9 mouse cellular contexts compared by ENCODE assay signal in the genomic region with DNA sequence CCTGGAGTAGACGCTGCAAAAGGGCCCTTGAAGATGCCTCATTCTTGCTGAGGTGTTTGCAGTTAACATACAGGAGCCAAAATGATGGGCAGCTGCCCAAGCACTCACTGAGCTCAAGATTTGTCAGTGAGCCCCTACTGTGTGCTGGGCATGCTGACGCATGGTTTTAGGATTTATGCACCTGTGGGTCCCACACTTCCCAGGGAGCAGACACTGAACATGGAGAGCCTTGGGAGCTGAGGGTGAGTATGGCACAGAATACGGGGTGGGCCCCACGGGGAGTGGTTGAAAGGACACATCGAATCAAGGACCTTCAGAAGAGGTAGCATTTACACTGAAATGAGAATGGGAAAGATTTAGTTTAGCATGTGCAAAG. TPM values are rescaled to one million over a fixed set of nuclear protein-coding genes. Genes with fewer than 3 reads are reported as not detected.
DNase-seq lines count a peak whose midpoint lies in the region; ATAC-seq and TF ChIP-seq lines count a peak whose summit lies in the region.
"Had no signal": no experiment of that assay in that cellular context is flagged by ENCODE, and none has a peak within 500 bp of the region (broad histone marks: within the 10 kb centered on the region; RNA-seq: fewer than 3 reads in every experiment).

No protein-coding gene starts in this region.

- no peaks in the 10 kb centered on the region for H3K27me3 ChIP-seq in forebrain, embryonic 12.5 days
- H3K27me3 ChIP-seq in forebrain, embryonic 11.5 days (ENCODE audit: control insufficient read depth, insufficient read depth, low read length): no peaks in the 10 kb centered on the region
- no peaks in the 10 kb centered on the region for H3K27me3 ChIP-seq in intestine, embryonic 15.5 days (replicated peaks)
- H3K27me3 ChIP-seq in intestine, postnatal 0 days (replicated peaks; ENCODE audit: control insufficient read depth, insufficient read depth, low read length): no peaks in the 10 kb centered on the region
- H3K27me3 ChIP-seq in embryonic facial prominence, embryonic 15.5 days: no peaks in the 10 kb centered on the region
- no peaks in the 10 kb centered on the region for H3K27me3 ChIP-seq in myocyte (ENCODE audit: control insufficient read depth, insufficient read depth, insufficient read length)
- H3K27me3 ChIP-seq: limb, embryonic 12.5 days had no signal

- TF ChIP-seq POLR2A in myocyte (IDR thresholded peaks at IDR 0.05; ENCODE audit: insufficient read length, low read depth): no peak

- H3K9ac ChIP-seq in forebrain, embryonic 12.5 days: no peak overlapping the region
- no peak overlapping the region for H3K9ac ChIP-seq in forebrain, embryonic 11.5 days (ENCODE audit: low read length)
- no peak overlapping the region for H3K9ac ChIP-seq in intestine, embryonic 15.5 days
- no peak overlapping the region for H3K9ac ChIP-seq in intestine, postnatal 0 days (ENCODE audit: low read depth, low read length)
- no peak overlapping the region for H3K9ac ChIP-seq in embryonic facial prominence, embryonic 15.5 days
- H3K9ac ChIP-seq: limb, embryonic 12.5 days had no signal

- no peaks in the 10 kb centered on the region for H3K79me2 ChIP-seq in myocyte (ENCODE audit: control insufficient read depth, insufficient read depth)

- no peak overlapping the region for H3K4me3 ChIP-seq in forebrain, embryonic 12.5 days (replicated peaks)
- H3K4me3 ChIP-seq in forebrain, embryonic 11.5 days (ENCODE audit: low read depth, low read length): no peak overlapping the region
- H3K4me3 ChIP-seq in intestine, embryonic 15.5 days (replicated peaks): no peak overlapping the region
- no peak overlapping the region for H3K4me3 ChIP-seq in intestine, postnatal 0 days (ENCODE audit: low read depth, low read length)
- H3K4me3 ChIP-seq in embryonic facial prominence, embryonic 15.5 days (replicated peaks): no peak overlapping the region
- no peak overlapping the region for H3K4me3 ChIP-seq in myocyte
- H3K4me3 ChIP-seq: limb, embryonic 12.5 days had no signal

- no peak for DNase-seq in forebrain, embryonic 11.5 days (ENCODE audit: low spot score)
- no peak for DNase-seq in right cerebral cortex, postnatal 36 days (ENCODE audit: low spot score in 2 of 2)

- peak; percentile 25; the same call in 1 of the 2 replicates for ATAC-seq in forebrain, embryonic 12.5 days (ENCODE audit: low FRiP score)
- no peak for ATAC-seq in forebrain, embryonic 11.5 days (replicated peaks; ENCODE audit: low FRiP score)
- ATAC-seq in intestine, embryonic 15.5 days: no peak
- ATAC-seq in intestine, postnatal 0 days: no peak
- 0 out of 2 replicates have a peak, but pooled peaks have one; percentile 1 for ATAC-seq in embryonic facial prominence, embryonic 15.5 days (ENCODE audit: insufficient number of reproducible peaks, low FRiP score, low TSS enrichment, low read depth)
- no peak for ATAC-seq in CD4-positive, CD25-positive, alpha-beta regulatory T cell, adult 4 months

- no peak for TF ChIP-seq CTCF in intestine, postnatal 0 days (IDR thresholded peaks at IDR 0.05; ENCODE audit: low read depth)

- H3K27ac ChIP-seq in forebrain, embryonic 12.5 days: peak overlapping the region; percentile 84
- H3K27ac ChIP-seq in forebrain, embryonic 11.5 days (ENCODE audit: low read depth, low read length): no peak overlapping the region
- peak overlapping the region; percentile 37 for H3K27ac ChIP-seq in intestine, embryonic 15.5 days
- H3K27ac ChIP-seq in intestine, postnatal 0 days (ENCODE audit: low read depth, low read length): no peak overlapping the region
- H3K27ac ChIP-seq in embryonic facial prominence, embryonic 15.5 days (replicated peaks): 0 out of 2 replicates have a peak overlapping the region, but pooled peaks have one; percentile 44
- H3K27ac ChIP-seq: limb, embryonic 12.5 days had no signal

- no peaks in the 10 kb centered on the region for H3K36me3 ChIP-seq in forebrain, embryonic 12.5 days (replicated peaks)
- no peaks in the 10 kb centered on the region for H3K36me3 ChIP-seq in forebrain, embryonic 11.5 days (ENCODE audit: control insufficient read depth, insufficient read depth, low read length)
- H3K36me3 ChIP-seq in intestine, embryonic 15.5 days: no peaks in the 10 kb centered on the region
- H3K36me3 ChIP-seq in intestine, postnatal 0 days (ENCODE audit: control insufficient read depth, insufficient read depth): no peaks in the 10 kb centered on the region
- no peaks in the 10 kb centered on the region for H3K36me3 ChIP-seq in embryonic facial prominence, embryonic 15.5 days
- no peaks in the 10 kb centered on the region for H3K36me3 ChIP-seq in myocyte (ENCODE audit: control insufficient read depth, insufficient read depth)
- H3K36me3 ChIP-seq: limb, embryonic 12.5 days had no signal

- no peak overlapping the region for H3ac ChIP-seq in myocyte (ENCODE audit: control insufficient read depth, insufficient read length)

- H3K9me3 ChIP-seq in forebrain, embryonic 12.5 days: no peaks in the 10 kb centered on the region
- no peaks in the 10 kb centered on the region; the same call in 1 of the 2 replicates for H3K9me3 ChIP-seq in forebrain, embryonic 11.5 days (ENCODE audit: control insufficient read depth, low read length)
- H3K9me3 ChIP-seq in intestine, embryonic 15.5 days: no peaks in the 10 kb centered on the region
- no peaks in the 10 kb centered on the region for H3K9me3 ChIP-seq in intestine, postnatal 0 days (ENCODE audit: control insufficient read depth)
- no peaks in the 10 kb centered on the region for H3K9me3 ChIP-seq in embryonic facial prominence, embryonic 15.5 days (replicated peaks)

- WGBS in forebrain, embryonic 12.5 days: 71% methylated on average over 5 of the region's 5 CpGs
- 85% methylated on average over 5 of the region's 5 CpGs for WGBS in forebrain, embryonic 11.5 days
- 75% methylated on average over 5 of the region's 5 CpGs for WGBS in intestine, embryonic 15.5 days
- WGBS in intestine, postnatal 0 days: 75% methylated on average over 5 of the region's 5 CpGs
- WGBS in embryonic facial prominence, embryonic 15.5 days: 73% methylated on average over 5 of the region's 5 CpGs

- H3K4me2 ChIP-seq in forebrain, embryonic 12.5 days: peak overlapping the region; percentile 15; the same call in 1 of the 2 replicates
- H3K4me2 ChIP-seq in forebrain, embryonic 11.5 days (ENCODE audit: low read depth, low read length, severe bottlenecking): no peak overlapping the region
- H3K4me2 ChIP-seq in intestine, embryonic 15.5 days (replicated peaks): 0 out of 2 replicates have a peak overlapping the region, but pooled peaks have one; percentile 9
- H3K4me2 ChIP-seq in intestine, postnatal 0 days (replicated peaks; ENCODE audit: low read depth): no peak overlapping the region
- no peak overlapping the region; the same call in 1 of the 2 replicates for H3K4me2 ChIP-seq in embryonic facial prominence, embryonic 15.5 days (replicated peaks)
- H3K4me2 ChIP-seq in myocyte (ENCODE audit: low read depth): peak overlapping the region; percentile 60
- H3K4me2 ChIP-seq: limb, embryonic 12.5 days had no signal

- H3K4me1 ChIP-seq in forebrain, embryonic 12.5 days: peaks cover 11% of the 10 kb centered on the region; the same call in 1 of the 2 replicates
- no peaks in the 10 kb centered on the region for H3K4me1 ChIP-seq in forebrain, embryonic 11.5 days (replicated peaks; ENCODE audit: control insufficient read depth, insufficient read depth, low read length)
- H3K4me1 ChIP-seq in intestine, embryonic 15.5 days (replicated peaks): peaks cover 8% of the 10 kb centered on the region; the same call in 1 of the 2 replicates
- no peaks in the 10 kb centered on the region for H3K4me1 ChIP-seq in intestine, postnatal 0 days (replicated peaks; ENCODE audit: control insufficient read depth, insufficient read depth, low read length)
- peaks cover 10% of the 10 kb centered on the region for H3K4me1 ChIP-seq in embryonic facial prominence, embryonic 15.5 days
- H3K4me1 ChIP-seq: limb, embryonic 12.5 days had no signal

TF ChIP-seq in myocyte, 11 proteins besides CTCF, POLR2A, EP300 and RAD21:
- no peak for TF ChIP-seq POLR2AphosphoS2 (IDR thresholded peaks at IDR 0.05; ENCODE audit: insufficient read length, low read depth)
- TF ChIP-seq TCF12 (IDR thresholded peaks at IDR 0.05; ENCODE audit: insufficient read depth, poor library complexity, severe bottlenecking): no peak
- no peak for TF ChIP-seq MYOG (IDR thresholded peaks at IDR 0.05; ENCODE audit: control insufficient read depth in 1 of 3, insufficient read depth in 1 of 3, insufficient read length in 2 of 3, low read depth in 2 of 3)
- TF ChIP-seq CEBPB (IDR thresholded peaks at IDR 0.05; ENCODE audit: insufficient read depth, poor library complexity, severe bottlenecking): no peak
- TF ChIP-seq REST (IDR thresholded peaks at IDR 0.05; ENCODE audit: insufficient read depth, insufficient read length): no peak
- no peak for TF ChIP-seq USF1 (IDR thresholded peaks at IDR 0.05; ENCODE audit: low read depth)
- no peak for TF ChIP-seq TCF3 (IDR thresholded peaks at IDR 0.05; ENCODE audit: insufficient read length, low read depth)
- no peak for TF ChIP-seq MAX (IDR thresholded peaks at IDR 0.05; ENCODE audit: low read depth)

RNA-seq across cellular contexts. Expression of a gene that starts 0.2 kb away (rescaled TPM):
- polyA plus RNA-seq in forebrain, embryonic 12.5 days (2016; fragmentation: Nextera tagmentation; extraction: Ambion mirVana): 0.29 and 0.81 TPM in 2 replicates
- 0.15 and 0.19 TPM in 2 replicates for polyA plus RNA-seq in forebrain, embryonic 11.5 days (2014; fragmentation: Nextera tagmentation; extraction: Ambion mirVana)
- polyA plus RNA-seq in intestine, embryonic 15.5 days (2015; fragmentation: Nextera tagmentation; extraction: Ambion mirVana): 0.08 and 0.14 TPM in 2 replicates
- polyA plus RNA-seq in intestine, postnatal 0 days (2015; fragmentation: Nextera tagmentation; extraction: Ambion mirVana): 0.03 and 0.07 TPM in 2 replicates
- 0.27 and 0.28 TPM in 2 replicates for polyA plus RNA-seq in embryonic facial prominence, embryonic 15.5 days (2015; fragmentation: Nextera tagmentation; extraction: Ambion mirVana)
- 0.10 TPM for polyA plus RNA-seq in myocyte (2012; fragmentation: generic; extraction: Trizol)
- polyA plus RNA-seq in CD4-positive, CD25-positive, alpha-beta regulatory T cell, adult 4 months (2017; shearing (Covaris generic)): under 1 TPM in 1 of 2 experiments, not detected in 1; 0.14 TPM
- polyA plus RNA-seq: limb, embryonic 12.5 days had no signal

Comparison
In these comparisons a context has a peak if more than half of its experiments do, and no peak if none do; other contexts are left out.
1. ATAC-seq: peak in forebrain, embryonic 12.5 days (single experiment) and embryonic facial prominence, embryonic 15.5 days (single experiment); none in forebrain, embryonic 11.5 days (single experiment), intestine, embryonic 15.5 days (single experiment), intestine, postnatal 0 days (single experiment) and CD4-positive, CD25-positive, alpha-beta regulatory T cell, adult 4 months (single experiment).
2. H3K27ac ChIP-seq: peak in forebrain, embryonic 12.5 days (single experiment), intestine, embryonic 15.5 days (single experiment) and embryonic facial prominence, embryonic 15.5 days (single experiment); none in forebrain, embryonic 11.5 days (single experiment) and intestine, postnatal 0 days (single experiment).
3. H3K4me2 ChIP-seq: peak in forebrain, embryonic 12.5 days (single experiment), intestine, embryonic 15.5 days (single experiment) and myocyte (single experiment); none in forebrain, embryonic 11.5 days (single experiment), intestine, postnatal 0 days (single experiment) and embryonic facial prominence, embryonic 15.5 days (single experiment).